Mouse (Mus musculus) erythroblast, embryonic 14.5 days (primary cell): ENCODE results near the gene Epb41l2.

ENCODE experiments used
- GATA1 ChIP-seq: IDR thresholded peaks from 2 replicates; pipeline ENCODE4 v1.6.1; 2012; ENCODE audit warnings: low read length, inconsistent platforms, mixed read lengths
- TAL1 ChIP-seq: IDR thresholded peaks from 3 replicates; pipeline ENCODE4 v1.6.1; 2012; ENCODE audit warnings: low read length, inconsistent platforms, mixed read lengths

GRCm38 (mm10) chr10:25365708-25366107, 6.1 kb downstream of the Epb41l2 start:
- TF ChIP-seq TAL1 = no peak
- TF ChIP-seq GATA1 = no peak
